Mouse (Mus musculus) inflammation-experienced regulatory T-cells, adult 6 months (primary cell): ENCODE data around the gene Ccdc186. TPM values are rescaled to one million over a fixed set of nuclear protein-coding genes. Genes with fewer than 3 reads are reported as not detected.

Experiments used
- ATAC-seq: one replicate; pipeline ENCODE4 v1.8.0; 2017
- polyA plus RNA-seq, 3 experiments: library from polyadenylated mRNA; unstranded; fragments of 100-300 nt; shearing (Covaris generic); gene quantifications; one replicate each; pipeline ENCODE4 v1.2.1; 2017

Gene Ccdc186
- polyA plus RNA-seq = 10 to 100 TPM in 2 of 3 experiments, 1 to 10 TPM in 1; 8.1 to 12.1 (median 11.4) TPM

DNA sequence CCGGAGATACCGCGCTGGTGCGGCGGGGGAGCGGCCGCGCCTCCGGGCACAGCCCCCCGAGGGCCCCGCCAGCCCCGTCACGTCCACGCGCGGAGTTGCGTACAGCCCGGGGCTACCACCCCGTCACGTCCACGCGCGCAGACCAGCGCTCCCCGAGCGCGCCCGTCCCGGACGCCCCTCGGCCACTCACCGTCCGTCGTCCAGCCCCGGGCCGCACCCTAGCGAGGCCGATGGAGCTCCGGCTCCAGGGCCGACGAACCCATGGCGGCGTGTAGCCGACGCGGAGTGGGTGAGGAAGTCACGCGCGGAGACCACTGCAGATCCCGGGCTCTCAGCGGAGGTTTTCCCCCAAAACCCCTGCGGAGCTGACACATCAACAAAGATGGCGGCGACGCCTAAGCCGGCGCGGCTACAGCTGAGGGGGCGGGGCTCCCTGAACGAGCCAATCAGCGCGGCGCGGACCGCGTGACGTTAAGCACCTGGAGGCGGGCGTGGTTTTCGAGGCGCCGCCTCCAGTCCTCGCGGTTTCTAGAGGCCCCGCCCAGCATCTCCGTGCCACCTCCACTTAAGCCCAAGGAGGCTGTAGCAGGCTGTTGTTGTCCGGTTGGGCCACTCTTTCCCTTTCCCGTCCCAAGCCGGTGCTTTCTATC lies at the start of gene Ccdc186:
Ccdc186 (minus strand) TSS at position 393 of the 650 bp plus-strand sequence.
- ATAC-seq = peak; percentile 96

DNA sequence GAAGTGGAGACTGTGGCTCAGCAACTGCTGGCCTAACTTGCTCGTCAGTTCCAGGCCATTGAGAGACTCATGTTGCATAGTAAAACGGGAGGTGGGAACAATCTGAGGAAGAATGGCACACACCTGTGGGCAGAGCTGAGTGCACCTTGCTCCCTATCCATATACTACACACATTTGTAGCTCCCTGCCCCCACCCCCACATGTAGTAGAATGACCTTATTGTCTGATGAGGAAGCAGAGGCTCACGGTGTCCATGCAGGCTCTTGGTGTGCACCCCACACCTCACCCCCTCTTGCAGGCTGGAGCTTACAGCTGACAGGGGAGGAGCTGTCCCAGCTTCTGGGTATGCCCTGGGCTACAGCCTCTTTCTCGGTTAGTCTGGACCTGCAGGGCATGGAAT lies 45.7 kb upstream of the Ccdc186 start:
- no peak for ATAC-seq

DNA sequence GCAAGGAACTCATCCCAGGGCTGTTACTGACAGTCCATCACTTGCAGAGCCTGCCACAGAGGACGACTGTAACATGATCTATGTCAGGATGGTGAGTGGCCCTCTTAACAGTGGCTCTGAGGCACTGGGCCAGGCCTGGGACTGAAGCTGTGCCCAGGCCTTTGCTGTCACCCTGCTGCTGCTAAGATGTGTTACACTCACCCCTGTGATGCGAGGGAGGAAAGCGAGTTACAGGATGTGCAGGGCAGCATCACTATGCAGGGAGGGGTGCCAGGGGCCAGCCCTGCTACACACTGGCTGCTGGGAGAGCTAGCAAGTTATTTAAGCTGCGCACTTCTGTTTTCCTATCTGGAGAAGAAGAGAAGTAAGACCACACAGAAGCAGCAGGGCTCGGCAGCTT lies 34.5 kb upstream of the Ccdc186 start:
- no peak for ATAC-seq

DNA sequence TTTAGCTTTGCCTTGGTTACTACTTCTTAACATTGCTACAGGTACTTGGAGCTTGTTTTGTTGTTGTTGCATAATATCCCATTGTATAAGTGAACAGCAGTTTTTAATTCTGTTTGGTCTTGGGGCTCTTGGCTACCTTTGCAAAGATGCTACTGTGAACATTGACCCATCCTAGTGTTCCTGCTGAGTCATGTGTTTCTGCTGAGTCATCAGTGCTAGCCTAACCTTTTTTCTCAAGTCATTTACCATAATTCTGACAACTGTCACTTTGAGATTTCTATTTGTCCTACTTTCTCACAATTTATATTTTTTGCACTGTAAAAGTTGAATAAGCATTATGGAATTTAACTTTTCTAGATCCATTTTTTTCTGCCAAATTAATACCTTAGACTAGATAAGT lies 30.6 kb upstream of the Ccdc186 start:
- no peak for ATAC-seq

DNA sequence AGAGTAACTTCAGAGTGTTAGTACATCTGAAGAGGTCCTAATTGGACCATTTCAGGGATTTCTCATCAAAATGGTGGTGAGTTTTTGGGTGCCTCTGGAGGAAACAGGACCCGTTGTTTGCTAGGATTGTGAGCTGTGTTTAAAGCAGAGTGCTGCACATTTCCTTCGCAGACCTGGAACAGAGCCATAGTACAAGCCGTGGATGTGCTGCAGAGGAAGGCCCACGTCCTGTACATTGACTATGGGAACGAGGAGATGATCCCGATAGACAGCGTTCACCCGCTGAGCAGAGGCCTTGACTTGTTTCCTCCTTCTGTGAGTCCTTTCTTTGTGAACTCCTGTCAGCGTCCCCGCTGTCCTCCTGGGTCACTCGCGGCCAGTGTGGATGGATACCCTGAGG lies 21.0 kb upstream of the Ccdc186 start:
- ATAC-seq = no peak

DNA sequence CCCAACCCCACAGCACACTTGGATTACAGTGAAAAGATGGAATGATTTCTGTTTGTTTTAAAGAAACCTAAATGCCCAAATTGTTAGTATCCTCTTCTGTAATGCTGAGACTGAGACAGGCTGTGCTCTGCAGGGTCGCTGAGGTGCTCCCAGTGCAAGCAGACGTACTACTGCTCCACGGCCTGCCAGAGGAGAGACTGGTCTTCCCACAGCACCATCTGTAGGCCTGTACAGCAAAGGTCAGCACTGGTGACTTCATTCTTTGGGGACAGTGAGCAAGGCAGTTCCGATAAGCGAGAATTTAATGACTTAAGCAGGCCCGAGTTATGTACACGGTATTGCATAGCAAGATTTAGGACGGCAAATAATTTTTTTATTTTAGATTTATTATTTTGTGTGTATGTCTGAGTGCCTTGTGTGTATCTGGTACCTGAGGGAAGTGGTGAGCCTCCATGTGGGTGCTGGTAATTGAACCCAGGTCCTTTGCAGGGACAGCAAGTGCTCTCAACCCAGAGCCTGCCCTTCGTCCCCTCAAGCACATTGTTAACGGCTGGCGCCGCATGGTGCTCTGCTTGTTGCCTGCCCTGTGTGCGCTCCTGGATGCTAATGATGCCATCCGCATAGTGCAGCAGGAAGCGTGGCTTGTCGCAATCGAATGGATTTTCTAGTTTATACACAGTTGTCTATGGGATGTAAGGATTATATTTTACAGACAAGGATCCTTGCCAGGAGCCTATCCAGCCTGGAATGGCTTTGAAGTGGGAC lies 17.1 kb upstream of the Ccdc186 start:
- ATAC-seq = no peak

DNA sequence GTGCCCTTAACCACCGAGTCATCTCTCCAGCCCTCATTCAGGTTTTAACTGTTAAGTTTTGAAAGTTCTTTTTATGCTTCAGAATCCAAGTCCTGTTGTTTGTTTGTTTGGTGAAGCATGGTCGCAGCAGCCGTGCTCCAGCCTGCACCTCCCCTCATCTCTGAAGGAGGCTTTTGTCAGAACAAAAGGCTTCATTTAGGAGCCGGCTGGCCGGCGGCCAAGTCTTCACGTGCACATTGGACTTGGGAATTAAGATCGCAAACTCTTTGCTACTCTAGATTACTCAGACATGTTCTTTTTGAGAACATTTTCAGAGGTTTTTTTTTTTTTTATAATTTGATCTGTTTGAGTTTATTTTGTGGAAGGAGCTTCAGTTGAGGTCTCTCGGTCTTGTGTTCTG lies 13.3 kb upstream of the Ccdc186 start:
- ATAC-seq = no peak

DNA sequence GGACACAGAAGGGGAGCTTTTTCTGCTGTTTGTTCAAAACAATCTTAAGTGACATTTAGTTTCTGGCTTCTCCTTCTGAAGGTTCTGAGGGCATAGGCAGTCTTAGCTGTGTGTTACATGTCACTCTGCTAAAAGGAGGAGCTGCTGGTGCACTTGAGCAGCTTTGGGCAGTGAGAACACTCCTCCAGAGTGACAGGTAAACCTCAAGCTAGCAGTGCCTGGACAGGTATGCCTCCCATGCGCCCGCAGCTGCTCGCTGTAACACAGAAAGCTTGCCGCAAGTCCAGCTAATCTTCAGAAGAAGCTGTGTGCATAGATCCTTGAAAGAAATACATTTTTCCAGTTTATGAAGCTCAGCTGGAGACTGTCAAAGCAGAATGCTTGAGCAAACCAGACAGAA lies 8.2 kb upstream of the Ccdc186 start:
- no peak for ATAC-seq

DNA sequence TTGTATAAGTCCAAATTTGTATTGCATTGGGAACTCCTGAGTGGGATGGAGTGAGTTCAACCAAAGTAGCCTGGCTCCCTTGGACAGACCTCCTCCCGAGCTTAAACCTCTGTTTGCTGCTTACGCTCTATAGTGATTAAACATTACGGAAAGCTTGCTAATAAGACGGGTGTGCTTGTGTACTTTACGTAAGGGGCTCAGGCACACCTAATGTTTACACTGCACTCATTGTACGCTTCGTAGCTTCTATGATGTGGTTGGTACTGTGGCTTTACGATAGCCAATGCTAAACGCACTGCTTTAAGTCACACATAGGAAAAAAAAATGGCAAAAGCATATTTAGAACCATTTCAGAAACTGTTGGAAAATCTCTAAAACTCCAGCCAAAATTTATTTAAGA lies 7.3 kb upstream of the Ccdc186 start:
- ATAC-seq = no peak

DNA sequence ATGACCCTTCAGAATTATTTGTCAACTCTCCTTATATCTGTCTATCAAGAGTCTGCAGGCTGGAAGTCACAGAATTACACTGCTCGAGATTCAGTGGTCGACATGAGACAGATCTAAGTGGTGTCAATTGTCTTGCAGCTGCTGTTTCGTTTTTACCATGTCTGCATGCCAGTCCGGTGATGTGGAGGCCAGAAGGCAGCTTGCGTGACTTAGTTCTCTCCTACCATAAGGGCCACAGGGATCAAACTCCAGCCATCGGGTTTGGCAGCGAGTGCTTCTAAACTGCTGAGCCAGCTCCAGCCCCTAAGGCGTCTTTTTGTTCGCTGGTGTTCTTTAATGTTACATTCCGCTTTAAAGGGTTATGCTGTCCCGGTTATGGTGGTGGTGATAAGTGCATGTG lies 6.3 kb upstream of the Ccdc186 start:
- no peak for ATAC-seq

DNA sequence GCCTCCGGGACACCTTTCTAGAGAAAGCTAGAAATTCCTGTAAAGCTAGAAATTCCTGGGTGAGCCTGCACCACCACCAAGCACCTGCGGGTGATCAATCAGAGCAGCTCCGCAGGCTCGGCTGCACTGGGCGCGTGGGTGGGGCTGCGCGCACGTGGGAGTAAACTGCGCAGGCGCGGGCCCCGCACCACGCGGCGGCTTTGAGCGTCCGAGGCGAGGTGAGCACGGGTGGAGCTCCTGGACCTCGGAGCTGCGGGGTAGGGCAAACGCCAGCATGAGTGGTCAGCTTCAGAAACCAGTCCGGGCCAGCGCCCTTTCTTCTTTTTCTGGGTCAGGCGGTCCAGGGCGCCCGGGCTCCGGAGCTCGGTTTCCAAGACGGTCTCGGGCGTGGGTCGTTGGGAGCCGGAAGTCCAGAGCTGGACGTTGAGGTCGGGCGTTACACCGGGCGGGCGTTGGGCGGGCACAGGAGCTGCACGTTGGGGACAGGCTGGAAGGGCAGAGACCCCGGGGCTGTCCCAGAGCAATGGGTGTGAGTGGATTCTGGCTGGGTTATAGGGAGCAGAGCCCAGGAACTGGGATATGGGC lies 4.1 kb upstream of the Ccdc186 start, which contains the start of gene Tdrd1:
Tdrd1 (plus strand) TSS at position 163 of the 585 bp plus-strand sequence.
- no peak for ATAC-seq

DNA sequence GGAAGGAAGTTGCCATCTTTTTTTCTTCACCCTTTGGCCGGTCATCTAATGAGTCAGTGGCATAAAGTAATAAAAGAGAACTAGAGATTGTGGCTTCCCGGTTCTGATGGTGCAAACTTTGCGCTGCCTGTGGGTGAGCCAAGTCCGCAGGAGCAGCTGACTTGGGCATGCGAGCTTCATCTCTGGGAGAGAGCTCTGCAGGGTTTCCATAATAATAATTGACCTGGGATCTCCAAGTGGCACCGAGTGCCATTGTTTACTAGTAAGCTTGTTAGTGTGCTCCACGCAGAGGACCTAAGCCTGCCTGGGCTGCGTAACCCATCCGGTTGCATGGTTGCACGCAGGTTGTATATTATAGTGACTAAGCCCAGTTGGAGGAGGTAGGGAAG lies 452 bp upstream of the Ccdc186 start:
- ATAC-seq = peak; percentile 26

DNA sequence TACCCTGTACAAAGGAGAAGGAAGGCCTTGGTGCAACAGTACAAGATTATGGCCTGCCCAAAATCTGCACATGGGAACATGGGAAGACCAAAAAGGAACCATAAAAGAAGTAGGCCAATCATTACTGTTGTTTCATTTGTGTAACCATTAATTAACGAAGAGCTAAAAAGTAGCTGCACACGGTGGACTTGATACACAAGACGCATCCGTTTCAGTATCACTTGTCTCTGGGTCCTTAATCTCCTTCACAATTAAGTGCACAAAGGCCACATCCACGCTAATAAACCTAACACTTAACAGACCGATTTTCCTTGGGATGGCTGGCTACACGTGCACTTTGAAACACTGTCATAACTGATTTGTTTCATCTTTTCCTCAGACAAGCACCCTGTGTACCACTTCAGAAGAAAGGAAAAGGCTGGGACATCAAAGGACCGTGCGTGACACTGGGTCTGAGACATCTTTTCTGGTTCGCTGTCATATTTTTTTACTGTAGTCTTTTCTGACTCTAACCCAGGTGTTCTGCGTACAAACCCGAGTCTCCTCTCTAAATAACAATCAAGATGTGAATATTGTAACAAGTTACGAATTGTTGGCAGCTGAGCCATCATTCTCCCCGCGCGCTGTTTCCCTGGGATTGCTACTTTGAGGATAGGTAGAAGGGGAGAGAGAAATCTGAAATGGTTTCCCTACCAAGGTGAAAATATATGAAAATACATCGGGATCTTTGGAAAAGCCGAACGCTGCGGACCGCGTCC lies 771 bp downstream of the Ccdc186 start:
- peak; percentile 29 for ATAC-seq

DNA sequence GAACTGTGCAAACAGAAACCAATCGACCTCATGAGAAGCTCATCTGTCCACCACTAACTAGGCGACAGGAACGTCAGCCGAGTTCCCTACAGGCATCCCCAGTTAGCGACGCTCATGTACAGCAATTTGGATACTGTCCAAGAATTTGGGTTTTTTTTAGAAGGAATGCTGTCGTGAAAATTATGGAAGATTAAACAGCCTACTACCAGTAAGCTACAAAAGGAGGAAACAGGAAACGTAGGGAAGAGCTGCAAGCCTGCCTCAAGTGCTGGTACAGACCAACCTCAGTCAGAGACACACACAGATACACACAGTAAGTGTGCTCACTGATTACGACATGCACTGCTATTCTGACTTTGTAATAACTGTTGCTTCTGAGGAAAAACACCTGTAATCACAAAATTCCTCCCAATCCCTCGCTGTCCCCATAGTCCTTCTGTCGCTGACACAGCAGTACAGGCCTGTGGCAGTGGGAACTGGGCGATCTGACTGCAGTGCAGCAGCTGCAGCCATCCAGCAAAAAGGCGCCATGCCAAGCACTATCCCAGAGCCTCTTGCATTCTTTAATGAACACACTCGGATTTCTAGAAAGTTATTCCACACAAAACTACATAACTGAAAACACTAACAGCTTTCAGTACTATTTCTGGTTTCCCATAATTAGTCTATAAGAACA lies 4.0 kb downstream of the Ccdc186 start:
- no peak for ATAC-seq

DNA sequence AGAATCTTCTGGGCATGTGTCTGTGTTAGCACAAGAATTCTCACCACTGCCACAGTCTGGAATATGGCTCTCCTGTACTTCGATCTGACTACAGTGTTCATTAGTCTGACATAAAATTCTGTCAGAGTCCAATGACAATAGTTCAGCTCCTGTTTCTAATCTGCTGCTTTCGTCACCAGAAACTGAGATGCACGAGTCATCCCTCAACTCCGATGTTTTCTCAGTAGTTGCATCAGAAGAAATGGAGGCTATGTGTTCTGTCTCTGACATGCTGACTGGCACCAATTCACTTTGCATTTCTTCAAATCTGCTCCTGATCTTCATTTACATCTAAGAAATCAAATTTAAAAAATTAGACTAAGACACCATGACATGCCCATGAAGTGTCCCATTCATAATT lies 8.6 kb downstream of the Ccdc186 start:
- no peak for ATAC-seq

DNA sequence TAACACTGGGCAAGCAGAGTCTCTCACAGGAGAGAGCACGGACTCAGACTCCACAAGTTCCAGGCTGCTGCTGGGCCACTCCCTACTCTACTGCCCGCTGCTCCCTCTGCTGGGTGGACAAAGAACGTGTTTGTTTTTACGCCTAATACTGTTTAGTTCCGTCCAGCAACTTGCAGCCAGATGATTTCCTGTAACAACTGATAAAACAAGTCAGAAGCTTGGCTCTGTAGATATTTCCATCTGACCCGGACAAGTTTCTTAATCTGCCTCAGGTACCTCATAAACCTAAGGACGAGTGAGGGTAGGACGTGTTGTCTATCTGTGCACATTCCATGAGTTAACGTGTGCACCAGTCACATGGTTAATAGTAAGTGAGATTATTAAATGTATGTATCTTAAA lies 10.4 kb downstream of the Ccdc186 start:
- ATAC-seq = no peak

DNA sequence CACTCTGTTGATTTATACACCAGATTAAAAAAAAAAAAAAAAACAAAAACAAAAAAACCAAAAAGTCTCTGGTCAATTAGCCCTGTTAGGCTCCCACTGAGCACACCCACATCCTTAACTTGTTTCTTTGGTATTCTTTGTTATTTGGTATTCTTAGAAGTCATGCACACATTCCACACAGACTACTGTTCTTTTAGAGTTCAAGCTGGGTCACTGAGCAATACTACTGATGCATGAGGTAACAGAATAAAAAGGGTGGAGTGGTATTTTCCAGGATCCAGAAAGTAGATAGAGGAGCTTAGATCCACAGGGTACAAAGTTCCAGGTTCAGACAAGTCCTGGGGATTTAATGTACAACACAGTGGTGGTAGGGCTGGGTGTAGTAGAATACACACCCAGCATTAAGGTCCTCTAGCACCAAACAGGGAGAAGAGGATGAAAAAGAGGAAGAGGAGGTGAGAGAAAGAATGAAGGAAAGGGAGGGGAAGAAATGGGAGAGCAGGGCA lies 11.3 kb downstream of the Ccdc186 start:
- no peak for ATAC-seq

DNA sequence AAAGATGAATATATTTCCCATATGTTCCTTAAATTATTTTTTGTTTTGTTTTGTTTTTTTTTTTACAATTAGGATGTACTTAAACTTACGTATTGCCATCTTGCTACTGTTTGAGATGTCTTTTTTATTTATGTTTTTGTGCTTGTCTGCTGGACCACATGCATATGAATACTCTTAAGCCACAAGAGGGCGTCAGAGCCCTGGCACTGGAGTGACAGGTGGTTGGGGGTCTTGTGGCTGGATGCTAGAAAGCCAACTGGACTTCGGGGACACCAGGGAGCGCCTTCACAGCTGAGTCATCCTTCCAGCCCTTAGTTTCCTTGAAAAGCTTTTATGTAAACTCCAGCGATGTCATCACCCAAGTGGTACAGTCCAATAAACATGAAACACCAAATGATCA lies 13.2 kb downstream of the Ccdc186 start:
- no peak for ATAC-seq

DNA sequence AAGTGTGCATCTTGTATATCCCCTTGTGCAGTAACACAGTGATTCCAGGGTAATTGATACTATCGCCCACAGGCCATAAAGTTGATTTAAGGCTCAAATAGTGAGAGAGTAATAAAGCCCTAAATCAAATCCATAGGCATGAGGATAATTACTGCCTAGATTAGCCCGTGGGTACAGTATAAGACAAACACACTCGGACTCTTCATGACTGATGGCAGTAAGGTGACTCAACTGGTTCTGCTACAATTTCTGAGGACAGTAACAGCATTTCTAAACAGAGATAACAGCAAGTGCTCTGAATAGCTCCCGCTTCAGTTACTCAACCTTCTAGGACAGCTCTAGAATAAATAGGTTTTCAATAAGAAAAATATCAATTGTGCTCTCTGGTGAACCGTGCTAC lies 14.9 kb downstream of the Ccdc186 start:
- no peak for ATAC-seq

DNA sequence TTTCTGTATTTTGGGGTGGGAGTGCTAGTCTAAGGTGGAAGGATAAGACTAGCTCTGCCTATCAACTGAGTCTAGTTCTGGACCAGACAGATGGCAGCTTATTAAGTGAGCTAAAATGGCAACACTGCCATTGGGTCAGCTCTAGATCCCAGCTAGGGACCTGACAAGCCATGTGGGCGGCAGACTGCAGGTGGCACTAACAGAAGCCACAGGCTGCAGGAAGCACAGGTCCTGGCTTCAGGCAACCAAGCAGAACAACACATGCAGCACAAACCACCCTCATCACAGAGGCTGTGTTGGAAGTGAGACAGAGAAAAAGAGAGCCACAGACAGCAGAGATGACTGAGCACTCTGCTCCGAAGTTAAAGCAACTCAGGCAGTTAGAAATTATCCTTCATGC lies 16.6 kb downstream of the Ccdc186 start:
- no peak for ATAC-seq

DNA sequence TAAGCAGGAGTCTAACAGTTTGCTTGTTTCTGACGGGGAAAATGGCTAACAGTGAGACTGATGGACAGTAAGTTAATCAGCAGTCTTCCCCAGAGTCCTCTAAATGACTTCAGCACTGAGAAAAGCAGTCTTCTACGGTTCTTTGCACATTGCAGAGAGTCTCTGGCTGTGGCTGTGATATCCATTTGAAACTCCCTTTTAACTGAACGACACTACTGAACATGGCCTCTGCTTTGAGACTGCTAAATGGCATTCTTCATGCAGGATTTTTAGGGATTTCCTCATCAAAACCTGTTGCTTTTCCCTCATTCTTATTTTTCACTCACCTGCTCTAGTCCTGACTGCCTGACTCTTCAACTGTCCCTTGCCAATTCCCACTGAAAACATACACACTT lies 19.6 kb downstream of the Ccdc186 start:
- ATAC-seq = no peak

DNA sequence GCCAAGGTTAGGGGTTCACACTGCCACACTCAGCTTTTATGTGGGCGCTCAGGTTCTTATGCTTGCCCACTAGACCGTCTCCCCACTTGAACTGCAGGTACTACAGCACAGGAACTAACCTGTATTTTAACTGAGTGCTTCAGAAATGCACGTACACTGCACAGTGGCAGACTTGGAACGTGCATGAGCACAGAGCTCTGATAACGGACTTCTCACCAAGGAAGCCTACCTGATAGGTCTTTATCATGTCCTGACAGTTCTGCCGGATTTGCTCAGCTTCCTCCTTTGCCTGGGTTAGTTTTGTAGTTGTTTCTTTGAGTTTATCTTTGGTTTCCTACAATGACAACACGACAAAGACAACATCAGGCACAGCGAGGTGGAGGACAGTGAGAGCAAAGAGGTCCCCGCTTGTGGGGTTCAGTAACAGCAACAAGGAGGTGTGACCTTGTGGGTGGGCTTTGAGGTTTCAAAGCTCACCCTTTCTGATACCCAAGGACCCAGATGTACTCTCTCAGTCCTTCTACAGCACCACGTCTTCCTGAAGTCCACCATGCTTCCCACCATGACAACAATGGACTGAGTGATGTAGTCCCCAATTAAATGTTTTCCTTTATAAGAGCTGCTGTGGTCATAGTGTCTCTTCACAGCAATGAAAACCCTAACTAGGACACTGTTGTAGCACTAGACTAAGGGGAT lies 20.2 kb downstream of the Ccdc186 start:
- ATAC-seq = no peak
